Mouse (Mus musculus) CD4-positive, CD25-positive, alpha-beta regulatory T cell, adult 4 months (primary cell): ENCODE measurements at regions not wholly inside any gene's neighbourhood (a gene's known extent, or its start where the extent isn't known, plus 50 kb on each side); places are given as distances from the start of the nearest gene placed in this dataset.

Experiments used
- ATAC-seq: one replicate; pipeline ENCODE4 v1.8.0; 2017

DNA sequence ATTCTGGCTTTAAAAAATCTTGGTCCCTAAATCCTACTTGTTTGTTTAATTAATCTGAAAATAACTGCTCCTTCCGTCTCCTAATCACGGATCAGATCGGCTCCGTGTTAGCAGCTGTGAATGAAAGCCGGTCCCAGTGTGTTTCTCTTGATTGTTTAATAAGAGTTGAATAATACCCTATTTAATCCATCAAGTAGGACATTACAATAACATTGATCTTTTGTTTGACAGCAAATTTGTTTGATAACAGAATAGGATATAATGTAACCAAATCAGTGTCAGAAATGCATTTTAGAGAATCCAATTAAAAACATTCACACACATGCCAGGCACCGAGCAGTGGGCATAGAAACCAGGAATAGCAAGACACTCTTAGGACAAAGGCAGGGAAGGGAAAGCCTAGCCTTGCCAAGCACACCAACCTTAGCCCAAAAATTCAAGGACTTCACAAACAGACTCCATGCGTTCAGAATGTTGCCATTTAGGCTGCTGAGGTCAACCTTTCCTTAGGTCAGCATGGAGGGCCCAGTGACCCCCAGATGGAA, 332.5 kb upstream of the Meis1 start:
- ATAC-seq = no peak

DNA sequence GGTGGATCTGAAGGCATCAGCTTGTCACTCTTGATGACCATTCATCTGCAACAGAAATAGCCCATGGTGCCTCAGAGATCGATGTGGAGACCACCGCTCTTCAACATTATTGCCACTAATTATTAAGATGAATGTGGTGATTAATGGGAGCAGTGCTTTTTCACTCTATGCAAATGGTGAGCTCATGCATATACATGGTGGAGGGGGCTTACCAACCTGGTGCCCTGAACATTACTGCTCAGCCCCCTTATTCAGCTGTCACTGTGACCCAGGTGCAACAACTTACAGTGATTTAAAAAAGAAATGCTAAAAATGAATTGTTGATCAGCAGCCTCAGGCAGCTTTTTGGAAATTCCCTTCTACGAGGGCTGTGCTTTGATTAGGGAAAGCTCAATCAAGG, 334.9 kb upstream of the Meis1 start:
- ATAC-seq = no peak

DNA sequence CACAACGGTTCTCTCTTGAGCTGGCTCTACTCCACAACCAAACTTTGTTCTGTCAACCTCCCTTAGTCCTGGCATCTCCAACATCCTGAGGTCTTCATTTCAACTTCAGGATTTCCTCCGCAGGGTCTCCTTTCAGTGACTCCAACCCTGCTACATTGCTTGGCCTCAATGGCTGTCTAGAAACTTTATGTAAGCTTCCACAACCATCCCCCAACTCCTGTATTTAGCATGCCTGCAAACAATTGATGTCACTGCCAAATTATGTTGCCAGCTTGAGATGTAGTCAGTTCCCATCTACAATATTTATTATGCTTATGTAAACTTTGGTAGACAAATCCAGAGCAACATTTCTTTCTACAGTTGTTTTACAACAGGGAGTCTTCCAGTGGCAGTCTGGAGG, 336.4 kb upstream of the Meis1 start:
- ATAC-seq = no peak

DNA sequence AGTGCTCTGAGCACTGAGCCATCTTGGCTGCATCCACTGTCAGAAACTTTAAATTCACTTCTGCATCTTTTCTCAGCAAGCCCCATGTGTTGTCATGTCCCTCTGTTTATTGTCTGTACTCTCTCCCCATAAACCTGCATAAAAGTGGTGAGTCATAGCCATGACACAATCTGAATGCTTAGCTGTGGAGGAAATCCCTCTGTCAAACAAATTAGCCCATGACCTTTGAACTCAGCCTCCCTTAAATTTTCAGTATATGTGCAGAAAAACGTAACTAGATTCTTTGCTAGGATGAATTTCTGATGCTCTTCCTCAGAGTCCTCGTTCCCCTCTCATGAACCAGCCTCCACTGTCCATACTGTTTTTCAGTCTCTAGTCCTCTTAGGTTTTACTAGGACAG, 337.4 kb upstream of the Meis1 start:
- ATAC-seq = no peak

DNA sequence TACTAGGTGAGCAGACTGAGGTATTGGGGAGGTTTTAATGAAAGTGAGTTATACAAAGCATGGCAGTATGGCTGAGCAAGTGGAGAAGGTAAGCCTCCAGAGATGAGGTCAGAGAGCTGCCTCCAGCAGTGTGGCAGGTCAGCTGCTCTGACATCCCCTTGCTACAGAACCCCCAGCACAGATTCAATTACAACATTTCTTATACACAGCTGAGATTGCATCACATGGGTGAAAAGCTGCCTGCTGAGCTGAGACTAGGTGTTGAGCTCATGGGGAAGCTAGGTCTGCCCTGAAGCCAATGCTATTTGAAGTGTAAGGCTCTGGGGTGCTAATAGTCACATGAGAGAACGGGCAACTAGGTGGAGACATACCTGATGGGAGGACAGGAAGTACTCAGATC, 350.4 kb upstream of the Meis1 start:
- no peak for ATAC-seq

DNA sequence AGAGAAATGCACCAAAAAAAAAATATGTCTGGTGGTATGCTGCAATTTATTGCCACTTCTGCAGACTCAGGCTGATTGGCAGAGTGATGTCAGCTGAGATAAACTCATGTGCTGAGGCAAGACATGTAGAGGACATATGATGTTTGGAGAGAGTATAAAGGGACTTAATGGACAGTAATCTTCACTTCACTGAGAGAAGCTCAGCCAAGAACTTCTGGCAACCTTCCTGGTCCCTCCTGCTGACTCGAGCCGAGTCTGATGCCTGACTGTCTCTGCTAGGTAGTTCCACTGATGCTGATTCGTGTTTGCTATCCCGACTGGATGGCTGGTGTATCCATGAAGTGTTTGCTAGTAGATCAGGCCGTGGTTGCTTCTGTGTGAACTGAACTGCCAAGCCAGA, 354.7 kb upstream of the Meis1 start:
- no peak for ATAC-seq

DNA sequence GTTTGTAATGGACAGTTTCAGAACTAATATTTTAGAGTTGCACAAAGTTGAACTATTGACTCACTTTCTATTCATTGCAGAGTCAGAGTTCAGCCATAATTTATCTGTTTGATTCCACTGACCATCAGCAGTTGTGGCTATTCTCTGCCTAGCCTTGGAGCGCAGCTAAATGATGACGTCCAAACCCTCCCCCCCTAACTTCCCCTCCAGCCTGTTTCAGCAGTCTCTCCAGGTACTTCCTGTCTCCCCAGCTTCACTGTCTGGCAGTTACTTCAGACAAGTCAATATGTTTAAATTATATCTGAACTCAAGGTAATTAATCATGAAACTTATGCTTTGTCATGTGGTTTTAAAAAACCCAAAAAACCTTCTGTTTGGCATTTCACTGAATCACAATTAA, 362.1 kb upstream of the Meis1 start:
- ATAC-seq = no peak

DNA sequence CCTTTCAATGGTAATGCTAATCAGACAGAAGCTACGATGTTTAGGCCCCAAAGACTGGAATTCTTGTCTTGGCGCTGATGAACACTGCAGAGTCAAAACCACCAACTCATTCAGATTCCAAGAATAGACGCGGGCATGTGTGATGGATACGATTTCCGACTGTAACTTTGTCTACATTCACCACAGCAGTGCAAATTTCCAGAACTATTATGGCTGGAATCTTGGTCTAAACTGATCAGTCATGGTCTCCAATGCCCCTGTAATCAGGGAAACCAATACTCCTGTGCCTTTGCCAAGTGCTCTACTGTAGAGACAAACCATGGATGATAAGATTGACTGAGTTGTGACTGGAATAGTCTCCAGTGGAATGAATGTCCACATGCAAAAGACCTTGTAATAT, 370.4 kb upstream of the Meis1 start:
- ATAC-seq = no peak

DNA sequence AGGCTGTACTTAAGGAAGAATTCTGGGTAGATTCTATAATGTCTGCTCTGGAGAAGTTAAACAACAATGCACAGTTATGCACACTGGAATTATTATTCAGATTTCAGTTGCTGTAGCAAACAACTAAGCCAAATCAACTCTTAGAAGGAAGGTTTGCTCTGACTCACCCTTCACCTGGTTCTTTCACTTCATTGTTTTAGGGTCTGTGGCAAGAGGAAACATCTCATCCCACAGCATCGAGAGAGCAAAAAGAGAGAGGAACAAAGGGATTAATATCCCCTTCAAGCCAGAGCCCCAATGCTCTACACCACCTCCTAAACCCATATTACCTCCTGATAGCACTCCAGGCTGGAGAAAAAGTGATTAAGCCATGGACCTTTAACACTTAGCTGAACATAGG, 373.4 kb upstream of the Meis1 start:
- no peak for ATAC-seq

DNA sequence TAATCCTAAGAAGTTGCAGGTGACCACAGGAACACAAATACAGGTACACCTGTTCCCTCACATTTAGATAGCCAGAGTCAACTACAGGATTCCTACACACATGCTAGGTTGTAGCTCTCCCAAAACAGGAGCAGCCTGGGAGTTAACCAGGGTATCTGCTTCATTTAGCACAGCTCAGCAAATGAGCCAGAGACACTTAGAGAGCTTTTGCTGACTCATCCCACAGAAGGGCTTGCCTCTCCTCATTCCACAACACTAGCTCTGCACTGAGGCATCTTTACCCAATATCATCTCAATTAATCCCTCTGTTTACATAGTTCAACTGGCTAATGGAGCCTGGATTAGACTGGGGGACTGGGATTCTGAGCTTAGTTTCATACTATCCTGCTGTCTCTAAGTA, 375.6 kb upstream of the Meis1 start:
- no peak for ATAC-seq

DNA sequence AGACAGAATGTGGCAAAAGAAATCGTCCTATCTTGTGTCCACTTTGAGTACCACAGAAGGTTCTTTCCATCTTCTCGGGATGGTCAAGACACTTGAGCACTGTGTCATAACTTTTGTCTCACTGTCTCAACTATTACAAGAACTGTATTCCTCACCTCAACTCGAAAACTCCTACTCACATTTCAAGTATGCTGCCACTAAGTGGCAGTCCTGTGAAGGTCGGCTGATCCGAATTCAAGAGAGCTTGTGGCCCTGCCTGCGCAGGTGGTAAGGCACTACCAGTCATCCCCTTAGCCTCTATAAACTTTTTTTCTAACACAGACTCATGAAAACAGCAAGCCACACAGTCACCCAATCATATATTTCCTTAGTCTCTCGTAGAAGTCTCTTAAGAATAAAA, 381.6 kb upstream of the Meis1 start:
- no peak for ATAC-seq

DNA sequence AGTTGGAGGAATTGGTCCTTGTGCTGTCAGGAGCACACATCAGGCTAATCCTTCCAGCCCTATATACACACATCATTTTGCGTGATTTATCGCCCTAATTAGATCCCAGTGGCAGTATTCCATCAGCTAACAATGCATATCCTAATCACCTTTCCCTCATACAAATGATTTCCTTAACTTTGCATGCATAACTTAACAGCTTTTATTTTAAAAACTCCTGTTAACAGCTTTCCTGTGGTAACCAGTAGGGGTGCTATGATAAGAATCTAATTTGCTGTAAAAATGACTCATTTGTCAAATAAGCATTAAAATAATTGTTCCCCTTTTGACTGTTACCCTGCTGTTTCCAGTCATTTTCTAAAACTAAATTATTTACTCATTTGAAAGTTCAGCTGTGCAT, 401.4 kb upstream of the Meis1 start:
- ATAC-seq = no peak

DNA sequence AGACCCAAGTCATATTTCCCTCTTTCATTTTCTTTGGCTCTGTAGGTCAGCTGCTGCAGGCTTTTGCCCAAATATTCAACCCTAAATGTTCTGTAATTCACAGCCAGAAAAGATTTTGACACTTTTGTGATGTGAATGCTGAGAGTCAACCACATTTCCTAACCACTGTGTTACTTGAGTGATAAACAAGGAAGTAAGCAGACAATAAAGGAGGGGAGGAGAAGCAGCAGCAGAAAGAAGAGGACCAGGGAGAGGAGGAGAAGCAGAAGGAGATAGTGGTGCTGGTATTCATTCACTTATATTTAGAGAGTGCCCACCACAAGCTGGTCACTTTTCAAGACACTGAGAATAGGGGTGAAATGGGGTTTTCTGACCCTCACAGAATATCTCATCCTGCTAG, 404.5 kb upstream of the Meis1 start:
- no peak for ATAC-seq

DNA sequence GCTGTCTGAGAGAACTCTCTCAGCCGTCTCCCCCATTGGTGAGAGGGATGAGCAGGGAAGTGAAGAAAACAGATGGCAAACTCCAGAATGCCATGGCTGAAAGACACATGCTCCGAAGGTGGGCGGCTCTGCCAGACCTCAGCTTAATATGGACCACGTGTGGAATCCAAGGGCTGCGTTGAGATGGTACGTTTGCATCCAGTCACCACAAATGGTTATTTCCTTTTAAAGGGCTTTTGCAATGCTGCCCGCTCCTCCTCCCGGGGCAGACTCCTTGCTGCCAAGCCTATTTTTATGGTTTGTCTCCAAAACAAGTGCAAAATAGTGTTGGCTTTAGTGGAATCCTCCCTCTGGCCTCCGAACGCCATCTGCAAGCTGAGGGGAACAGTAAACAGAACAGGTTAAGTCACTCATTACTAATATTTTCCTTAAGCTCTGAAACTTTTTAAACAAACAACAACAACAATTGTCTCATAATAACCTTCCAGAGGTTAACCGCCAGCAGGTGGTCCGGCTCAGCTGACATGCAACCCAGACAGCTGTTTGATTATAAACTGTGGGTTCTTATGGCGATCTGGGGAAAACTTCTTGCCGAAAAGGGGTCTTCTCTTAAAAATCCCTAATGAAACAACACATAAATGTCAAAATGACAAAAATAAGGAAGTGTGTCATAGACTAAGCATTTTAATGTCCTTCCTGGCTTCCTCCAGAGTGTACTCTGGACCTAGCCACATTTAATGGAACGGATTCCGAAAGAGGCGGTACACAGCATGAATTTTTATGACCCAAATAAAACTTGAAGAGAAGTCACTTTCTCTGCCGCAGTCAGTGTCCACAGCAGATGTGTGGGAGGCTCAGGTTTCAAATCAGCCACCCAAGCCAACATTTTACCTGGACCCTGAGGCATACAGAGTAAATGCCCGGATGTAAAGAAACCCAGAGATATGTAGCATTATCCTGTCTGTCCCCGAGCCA, 405.3 kb upstream of the Meis1 start:
- ATAC-seq = no peak

DNA sequence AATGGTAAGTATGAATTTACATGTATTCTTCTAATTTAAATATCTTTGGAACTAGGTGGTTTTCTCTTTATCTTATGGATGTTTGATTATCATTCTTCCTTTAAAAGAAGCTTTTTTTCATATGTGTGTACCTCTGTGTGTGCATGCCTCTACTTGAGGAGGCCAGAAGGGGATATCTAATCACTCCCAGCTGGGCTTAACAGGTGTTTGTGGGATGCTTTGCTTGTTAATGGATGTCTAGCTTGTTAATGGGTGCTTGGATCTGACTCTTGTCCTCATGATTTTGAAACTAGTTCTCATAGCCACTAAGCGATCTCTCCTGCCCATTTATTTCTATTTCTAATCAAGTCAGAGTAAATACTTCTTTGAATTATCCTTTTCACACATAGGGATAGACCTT, 408.8 kb upstream of the Meis1 start:
- ATAC-seq = no peak

DNA sequence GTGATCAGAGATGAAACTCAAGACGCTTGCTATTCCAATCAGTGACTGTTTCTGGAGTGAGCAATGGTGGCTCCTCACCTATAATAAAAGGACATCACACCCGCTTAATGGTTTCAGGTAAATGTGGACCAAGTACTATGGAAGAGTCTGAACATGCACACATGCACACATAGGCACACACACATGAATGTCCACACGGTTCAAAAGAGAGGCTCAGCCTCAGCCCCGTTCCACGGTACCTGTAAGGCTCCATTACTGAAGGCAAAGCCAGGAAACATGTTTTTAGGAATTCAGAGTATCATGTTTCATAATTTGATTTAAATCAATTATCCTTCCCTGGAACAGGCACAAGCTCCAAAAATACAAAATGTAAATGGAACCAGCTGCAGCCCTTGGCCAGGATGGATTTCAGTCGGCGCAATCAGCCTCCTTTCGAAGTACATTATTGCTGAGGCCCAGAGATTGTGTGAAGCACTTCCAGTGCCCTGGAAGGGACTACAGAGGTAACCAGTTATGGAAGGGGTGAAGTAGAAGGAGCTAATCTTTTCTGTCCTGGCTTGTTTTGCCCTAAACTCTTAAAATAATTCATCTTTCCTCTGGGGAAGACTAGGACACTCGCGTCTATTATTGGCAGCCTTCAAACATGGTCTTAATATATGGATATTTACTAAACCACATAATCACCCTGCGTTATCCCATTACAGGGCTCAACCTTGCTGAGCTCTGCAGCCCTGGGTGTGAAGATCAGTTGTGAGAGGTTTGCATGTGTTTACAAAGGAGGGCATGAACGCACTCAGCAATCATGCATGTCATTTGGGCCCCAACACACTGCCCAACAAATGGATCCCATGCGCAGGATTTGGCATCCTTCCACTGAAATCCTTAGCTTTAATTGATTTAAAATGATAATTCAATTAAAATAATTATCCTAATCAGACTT, 415.2 kb upstream of the Meis1 start:
- ATAC-seq = no peak

DNA sequence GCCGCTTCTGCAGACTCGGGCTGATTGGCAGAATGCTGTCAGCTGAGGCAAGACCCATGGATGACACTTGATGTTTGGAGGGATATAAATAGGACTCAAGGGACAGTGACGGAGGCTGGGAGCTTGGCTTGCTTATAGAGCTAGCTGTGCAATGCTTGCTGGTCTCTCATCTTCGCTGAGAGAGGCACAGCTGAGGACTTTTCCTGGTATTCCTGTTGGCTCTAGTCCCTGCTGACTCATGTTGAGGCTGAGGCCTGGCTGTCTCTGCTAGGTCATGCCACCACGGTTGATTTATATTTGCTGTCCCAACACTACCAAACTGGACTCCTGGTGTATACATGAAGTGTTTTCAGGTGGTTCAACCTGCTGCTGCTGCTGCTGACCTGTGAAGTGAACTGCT, 419.6 kb upstream of the Meis1 start:
- no peak for ATAC-seq

DNA sequence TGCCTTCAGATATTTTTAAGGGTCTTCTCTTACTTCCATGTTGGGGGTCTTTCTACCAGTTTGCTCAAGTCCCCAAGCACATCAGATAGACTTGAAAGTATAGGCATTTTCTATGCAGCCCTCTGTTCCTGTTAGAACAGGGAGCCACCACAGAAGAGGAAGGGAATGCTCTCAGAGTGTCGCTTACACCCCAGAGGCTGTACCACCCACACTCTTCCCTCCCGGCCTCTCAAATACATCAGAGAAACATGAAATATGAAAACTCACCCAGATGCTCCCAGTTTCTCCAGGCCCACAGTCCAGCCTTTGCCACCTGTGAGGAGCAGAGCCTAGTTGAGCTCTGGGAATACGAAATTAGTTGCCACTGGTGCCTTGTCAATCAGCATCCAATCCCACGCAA, 423.2 kb upstream of the Meis1 start:
- no peak for ATAC-seq

DNA sequence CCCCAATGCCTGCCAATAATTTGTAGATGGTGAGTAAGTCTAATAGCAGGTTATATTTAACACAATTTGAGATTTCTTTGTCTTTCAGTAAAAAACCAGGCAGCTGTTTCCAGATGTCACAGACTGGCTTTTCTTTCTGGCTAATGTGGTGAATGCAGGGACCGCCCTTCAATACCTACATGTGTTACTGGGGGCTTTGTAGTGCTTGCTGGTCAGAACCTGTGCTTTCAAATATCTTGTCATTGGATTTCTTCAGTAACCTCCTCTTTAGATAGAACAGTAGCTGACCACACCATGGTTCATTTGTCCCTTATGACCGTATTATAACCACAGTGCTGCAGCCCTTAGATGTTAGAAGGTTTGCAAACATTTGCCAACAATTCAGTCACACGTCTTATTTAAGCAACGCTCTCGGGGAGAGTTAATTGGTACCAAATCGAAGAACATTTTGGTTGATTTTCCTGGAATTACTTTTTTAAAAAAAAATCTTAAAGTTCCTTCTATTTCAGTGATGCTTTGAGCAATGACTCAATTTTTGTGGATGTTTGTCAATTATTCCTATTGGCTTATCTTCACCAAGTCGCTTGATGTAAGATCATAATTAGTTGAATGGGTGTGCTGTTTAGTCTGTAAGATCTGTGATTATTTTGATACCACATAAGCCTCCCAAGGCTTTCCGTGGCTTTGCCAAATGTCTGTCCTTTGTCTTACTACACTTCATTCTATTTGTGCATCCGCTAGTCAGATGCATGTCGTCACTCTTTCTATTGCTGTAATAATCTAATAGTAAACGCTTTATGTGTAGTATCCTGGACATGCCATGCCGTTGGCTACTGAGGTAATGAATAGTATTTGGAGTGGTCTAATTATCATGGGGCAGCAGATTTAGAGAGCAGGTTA, 436.9 kb upstream of the Meis1 start:
- ATAC-seq = no peak

DNA sequence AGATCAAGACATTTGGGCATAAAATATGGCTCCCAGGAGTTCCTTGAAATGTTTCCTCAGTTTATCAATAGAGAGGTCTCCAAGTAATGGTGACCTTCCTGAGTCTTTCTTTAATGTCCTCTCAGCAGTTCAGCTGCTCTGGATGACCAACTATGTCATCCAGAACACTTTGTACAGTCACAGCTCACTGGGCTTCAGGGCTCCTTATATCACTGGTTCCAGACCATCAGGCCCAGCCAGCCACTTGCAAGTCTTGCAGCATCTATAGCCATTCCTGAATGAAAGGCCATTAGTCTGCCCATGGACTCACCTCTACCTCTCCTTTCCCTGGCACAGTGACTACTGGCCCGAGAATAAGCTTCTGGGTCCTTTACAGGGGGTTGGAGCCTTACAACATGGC, 437.8 kb upstream of the Meis1 start:
- ATAC-seq = no peak

DNA sequence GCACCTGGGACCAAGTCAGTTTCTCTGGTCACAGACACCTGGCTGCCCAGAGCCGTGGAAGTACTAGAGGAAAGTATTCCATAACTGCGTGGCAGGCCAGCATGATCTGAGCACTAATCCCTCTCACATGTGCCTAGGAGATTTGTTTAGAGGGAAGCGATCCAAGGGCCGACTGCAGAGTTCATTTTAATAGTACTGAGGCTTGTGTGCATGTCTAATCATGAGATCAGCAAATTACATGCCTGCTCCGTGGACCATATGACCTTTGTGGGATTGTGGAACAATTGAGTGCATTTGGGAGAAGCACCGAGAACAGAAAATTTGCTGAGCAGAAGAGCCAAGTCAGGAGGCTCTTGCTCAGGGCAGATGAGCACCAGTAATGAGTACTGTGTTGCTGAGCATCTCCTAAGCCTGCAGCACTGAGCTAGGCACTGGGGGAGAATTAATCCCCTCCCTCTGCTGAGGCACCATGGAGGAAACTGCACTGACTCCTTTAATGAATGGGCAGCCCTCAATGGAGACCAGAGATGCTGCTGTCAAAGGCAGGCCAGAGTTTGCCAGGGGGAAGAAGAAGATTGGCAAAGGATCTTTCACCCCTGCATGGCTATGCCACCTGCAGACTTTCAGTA, 445.1 kb upstream of the Meis1 start:
- no peak for ATAC-seq

DNA sequence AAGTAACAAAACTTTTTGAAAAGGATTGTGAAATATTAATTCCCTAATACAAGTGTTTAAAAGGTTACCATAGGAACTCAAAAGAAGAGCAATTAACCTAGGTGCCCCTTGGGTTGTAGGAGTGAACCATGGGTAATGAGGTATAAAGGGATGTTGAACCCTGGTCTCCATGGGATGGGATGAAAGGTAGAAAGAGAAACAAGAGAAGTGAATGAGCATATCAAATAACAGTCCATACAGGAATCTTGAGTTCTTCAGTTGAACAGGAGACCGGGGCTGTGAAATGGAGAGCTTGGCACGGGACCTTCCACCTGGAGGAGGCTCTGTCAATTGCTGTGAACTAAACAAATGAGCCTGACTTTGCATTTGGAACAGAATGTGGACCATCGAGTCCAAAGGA, 449.6 kb upstream of the Meis1 start:
- no peak for ATAC-seq
